Mouse (Mus musculus): ENCODE results near the gene Uox.

Gene Uox

GRCm38 (mm10) chr3:146570148-146570782, at the start of gene Uox:
Gene Uox, plus strand, starts transcription at chr3:146570426.
- no peak for DNase-seq (ENCODE audit: low spot score in 2 of 2)

DNA sequence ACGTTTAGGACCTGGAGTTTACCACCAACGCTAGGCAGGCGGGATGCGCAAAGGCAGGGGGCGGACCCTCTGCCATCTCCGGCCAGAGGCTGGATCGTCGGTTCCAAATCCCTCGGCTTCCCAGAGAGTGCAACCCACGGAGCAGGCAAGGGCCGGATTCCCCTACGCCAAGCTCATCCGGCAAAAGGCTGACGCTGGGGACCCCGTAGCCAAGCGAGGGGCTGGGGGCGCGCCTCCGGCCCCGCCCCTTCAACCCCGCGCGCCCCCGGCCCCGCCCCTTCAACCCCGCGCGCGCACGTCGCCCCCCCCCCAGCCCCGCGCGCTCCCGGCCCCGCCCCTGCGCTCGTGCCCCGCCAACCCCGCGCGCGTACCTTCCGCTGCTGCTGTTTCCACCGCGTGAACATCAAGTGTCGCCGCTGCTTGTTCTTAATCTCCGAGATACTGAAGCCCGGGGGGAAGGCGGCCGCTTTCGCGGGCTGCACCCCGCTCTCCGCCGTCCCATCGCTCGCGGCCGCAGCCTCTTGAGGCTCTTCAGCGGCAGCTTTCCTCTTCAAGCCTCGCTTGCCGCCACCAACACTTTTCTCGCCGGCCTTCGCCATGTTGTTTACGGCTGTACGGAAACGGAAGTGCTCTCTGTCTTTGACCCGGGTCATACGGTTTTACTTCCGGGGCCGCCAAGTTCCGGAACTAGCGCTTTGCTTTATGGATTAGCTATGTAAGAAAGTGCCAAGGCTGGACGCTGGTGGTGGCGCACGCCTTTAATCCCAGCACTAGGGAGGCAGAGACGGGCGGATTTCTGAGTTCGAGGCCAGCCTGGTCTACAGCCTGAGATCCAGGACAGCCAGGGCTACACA, 49.2 kb upstream of the Uox start, which contains the start of gene Rpf1:
Gene Rpf1, minus strand, starts transcription at position 632 of the 854 bp plus-strand sequence.
- DNase-seq (ENCODE audit: low spot score in 2 of 2) = peak; percentile 89 to 90

- DNase-seq (ENCODE audit: low spot score in 2 of 2) = no peak
Measured at GRCm38 (mm10) chr3:146521652-146522020, 48.6 kb upstream of the Uox start.

GRCm38 (mm10) chr3:146528335-146528734, 41.9 kb upstream of the Uox start:
- no peak for DNase-seq (ENCODE audit: low spot score in 2 of 2)

DNA sequence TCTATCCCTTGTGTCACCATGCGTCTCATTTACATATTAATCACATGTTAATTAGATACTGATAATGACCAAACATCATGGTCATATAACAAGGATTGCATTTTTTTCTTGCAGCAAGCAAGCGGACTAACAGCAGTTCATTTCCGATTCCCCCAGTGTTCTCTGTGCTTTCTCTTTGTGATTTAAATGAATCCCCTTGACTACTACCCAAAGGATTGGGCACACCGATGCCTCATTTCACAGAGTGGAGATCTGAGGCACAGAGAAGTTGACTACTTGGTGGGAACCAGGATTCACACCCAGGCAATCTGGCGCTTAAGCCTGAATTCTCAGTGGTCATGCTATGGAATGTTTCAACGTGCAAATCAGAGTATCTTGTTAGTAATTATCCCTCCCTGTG, 35.2 kb upstream of the Uox start:
- no peak for DNase-seq (ENCODE audit: low spot score in 2 of 2)

GRCm38 (mm10) chr3:146540521-146541273, 29.5 kb upstream of the Uox start:
- DNase-seq (ENCODE audit: low spot score in 2 of 2) = no peak

- DNase-seq (ENCODE audit: low spot score in 2 of 2) = no peak
Measured at GRCm38 (mm10) chr3:146543632-146544031, 26.6 kb upstream of the Uox start.

DNA sequence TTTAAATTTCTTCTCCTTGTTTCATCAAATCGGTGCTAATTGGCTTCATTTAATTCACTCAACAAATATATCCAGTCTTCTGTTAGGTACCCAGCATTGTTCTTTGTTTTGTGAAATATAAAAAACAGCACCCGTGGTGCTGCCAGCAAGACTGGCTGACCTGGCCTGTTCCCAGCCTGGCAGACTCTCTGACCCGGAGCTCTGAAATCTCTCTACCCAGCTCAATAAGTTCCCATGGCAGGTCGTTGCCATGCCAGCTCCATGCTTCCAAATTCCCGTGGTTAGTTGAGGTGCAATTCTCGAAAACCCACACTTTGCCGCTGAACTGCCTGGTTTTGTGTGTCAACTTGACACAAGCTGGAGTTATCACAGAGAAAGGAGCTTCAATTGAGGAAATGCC, 15.4 kb upstream of the Uox start:
- DNase-seq (ENCODE audit: low spot score in 2 of 2) = no peak

GRCm38 (mm10) chr3:146556567-146556966, 13.7 kb upstream of the Uox start:
- DNase-seq (ENCODE audit: low spot score in 2 of 2) = no peak

DNA sequence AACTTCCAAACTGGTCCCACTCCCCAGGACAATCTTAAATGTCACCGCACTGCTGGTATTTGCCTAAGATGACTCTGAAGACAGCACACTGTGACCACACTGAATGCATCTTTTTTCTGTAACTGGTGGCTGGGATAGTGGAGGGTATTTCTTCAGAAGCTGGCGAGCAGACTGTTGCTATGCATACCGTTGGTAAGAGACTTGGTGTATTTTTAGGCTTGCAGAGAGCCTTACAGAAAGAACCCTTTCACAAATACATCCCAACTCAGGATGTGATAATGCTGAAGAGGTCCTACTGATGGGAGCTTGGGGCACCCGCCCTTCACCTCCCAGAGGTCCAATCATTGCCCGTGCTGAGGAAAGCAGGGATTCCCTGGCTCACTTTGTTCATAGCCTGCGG, 12.7 kb upstream of the Uox start:
- no peak for DNase-seq (ENCODE audit: low spot score in 2 of 2)

- no peak for DNase-seq (ENCODE audit: low spot score in 2 of 2)
Measured at GRCm38 (mm10) chr3:146562936-146563335, 7.3 kb upstream of the Uox start.

DNA sequence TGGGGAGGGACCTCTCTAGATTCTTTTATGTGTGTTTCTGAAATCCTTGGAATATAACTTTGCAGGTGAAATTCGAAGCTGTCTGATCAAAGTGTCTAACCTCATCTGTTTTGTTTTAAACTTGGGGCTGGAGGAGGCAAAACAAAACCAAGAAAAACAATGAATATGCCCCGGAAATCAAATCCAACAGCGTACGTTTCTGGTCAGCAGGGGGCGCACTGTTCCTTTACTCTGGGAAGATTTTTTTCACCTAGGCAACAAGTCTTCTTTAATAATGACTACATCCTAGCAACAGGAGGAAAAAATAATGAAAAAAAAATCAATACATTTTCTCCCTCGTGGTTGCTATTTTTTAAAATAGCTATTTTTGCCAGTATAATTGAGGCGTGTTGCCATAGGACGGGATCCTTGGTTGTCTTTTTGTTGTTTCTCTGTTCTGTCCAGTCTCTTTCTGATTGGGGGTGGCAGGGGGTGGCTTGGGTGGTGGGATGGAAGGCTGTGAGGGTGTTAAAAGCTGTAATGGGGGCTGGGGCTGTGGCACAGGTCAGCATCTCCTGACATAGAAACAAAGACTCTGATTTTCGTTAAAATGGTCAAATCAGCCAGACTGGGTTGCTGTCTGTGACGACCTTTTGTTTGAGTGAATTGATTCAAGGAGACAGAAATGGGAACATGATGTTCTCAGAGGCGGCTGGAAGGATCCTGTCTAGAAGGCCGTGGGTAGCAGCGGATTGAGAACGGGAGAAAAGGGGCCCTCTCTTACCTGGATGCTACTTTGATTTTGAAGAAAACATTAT, 5.8 kb upstream of the Uox start:
- peak; percentile 71 to 74 for DNase-seq (ENCODE audit: low spot score in 2 of 2)

GRCm38 (mm10) chr3:146565065-146565411, 5.2 kb upstream of the Uox start:
- no peak for DNase-seq (ENCODE audit: low spot score in 2 of 2)

DNA sequence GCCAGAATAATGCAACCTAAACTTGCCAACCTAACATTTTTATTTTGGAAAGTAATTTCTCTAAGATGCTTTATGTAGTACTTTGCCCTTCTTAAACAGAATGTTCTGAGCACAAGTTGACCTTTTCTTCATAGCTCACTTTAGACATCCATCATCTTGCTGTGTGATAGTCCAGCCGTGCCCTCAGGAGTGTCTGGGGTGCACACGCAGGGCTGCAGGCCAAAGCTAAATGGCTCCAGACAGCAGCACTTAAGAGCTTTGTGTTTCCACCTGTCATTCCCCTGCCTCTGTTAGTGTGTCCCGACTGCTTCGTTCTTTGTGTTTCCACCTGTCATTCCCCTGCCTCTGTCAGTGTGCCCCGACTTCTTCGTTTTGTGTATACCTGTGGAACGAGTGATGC, 2.9 kb upstream of the Uox start:
- DNase-seq (ENCODE audit: low spot score in 2 of 2) = no peak

DNA sequence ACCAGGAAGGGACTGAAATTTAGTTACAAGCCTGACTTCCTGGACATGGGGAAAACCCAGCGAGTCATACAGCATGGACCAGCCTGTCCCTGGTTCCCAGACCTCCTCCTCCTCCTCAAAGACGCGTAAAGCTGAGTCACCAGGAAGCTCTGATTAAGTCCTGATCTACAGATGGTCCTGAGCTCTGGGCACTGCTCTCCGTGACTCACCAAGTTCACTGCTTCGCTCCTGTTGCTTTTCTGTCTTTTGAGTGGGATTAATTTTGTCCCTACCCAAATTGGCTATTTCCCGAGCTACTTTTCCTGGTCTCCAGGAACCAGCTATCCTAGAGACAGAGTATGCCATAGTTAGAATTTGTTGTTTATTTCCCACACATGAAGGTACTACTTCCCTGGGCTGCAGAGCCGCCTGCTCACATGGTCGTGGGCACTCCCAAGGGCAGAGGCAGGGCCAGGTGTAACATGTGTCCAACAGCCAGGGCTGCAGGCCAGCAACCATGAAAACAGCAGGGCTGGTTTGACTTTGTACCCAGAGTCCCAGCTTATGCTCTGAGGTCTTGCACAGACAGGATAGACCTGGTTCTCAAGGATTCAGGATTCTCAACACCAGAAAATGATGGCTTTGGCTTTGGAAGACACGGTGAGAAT, 2.2 kb upstream of the Uox start:
- DNase-seq (ENCODE audit: low spot score in 2 of 2) = no peak

GRCm38 (mm10) chr3:146569594-146569993, 632 bp upstream of the Uox start:
- no peak for DNase-seq (ENCODE audit: low spot score in 2 of 2)

GRCm38 (mm10) chr3:146570939-146571338, 713 bp downstream of the Uox start:
- no peak for DNase-seq (ENCODE audit: low spot score in 2 of 2)

- DNase-seq (ENCODE audit: low spot score in 2 of 2) = no peak
Measured at GRCm38 (mm10) chr3:146571341-146571740, 1.1 kb downstream of the Uox start.

DNA sequence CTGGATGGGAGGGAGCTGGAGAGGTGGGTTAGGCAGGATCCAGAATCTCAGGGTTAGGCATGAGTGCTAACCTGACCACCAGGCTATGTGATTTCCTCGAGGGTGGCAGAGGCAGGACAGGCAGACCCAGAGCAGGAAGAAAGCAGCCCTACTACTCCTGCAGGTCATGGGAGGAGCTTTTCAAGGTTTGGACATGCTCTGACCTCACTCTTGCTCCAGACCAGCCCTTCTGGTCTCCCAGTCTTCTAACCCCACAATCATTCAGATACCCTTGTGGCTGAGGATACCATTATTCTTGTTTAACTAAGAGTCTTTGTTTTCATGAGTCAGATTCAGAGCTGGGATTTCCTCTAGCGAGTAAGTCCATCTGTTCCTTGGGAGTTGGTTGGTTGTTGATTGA, 7.4 kb downstream of the Uox start:
- no peak for DNase-seq (ENCODE audit: low spot score in 2 of 2)

DNA sequence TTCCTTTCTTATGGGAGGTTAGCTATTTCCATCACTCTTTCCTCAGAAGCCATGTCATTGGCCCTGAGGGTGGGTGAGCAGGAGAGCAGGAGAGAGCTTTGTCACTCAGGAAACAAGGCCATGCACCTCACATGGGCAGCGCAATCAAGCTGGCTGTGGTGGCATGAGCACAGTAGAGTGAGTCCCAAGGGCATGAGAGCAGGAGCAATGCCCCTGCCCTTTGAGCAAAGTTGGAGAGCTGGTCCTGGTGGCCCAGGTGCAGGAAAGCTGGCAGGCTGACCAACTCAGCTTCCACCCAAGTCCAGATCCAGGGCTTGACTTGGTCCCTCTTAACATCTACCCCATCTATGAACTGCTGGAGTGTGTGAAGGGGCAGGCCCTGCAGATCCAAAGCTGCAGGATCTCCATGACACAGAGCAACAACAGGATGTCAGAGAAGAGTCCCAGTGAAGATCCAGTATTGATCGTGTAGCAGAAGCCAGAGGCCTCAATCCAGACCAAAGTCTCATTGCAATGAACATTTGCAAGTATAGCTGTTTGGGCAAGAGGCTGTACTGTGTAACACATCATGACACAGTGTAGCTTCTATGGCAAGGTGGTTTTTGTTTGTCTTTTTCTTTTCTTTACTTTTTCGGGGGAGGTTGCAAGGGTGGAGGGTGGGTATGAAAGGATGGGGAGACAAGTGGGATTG, 10.0 kb downstream of the Uox start:
- DNase-seq (ENCODE audit: low spot score in 2 of 2) = no peak

DNA sequence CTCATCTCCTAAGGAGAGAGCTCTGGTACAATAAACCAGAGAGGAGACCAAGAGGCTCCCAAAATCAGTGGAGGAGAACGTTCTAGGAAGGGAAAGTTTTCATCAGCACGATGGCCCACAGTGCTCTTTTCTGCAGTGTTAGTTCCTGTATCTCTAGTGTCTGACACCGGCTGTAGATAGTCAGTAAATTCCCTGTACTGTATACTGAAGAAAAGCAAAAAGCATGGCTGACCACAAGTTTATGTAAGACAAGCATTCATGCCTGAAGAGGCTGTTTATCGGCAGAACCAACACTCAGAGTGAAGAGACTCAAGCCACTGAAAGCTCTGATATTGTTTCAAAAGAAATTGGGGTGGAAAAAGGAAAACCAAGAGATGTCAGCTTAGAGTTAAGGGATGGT, 13.3 kb downstream of the Uox start:
- DNase-seq (ENCODE audit: low spot score in 2 of 2) = no peak
